Mouse (Mus musculus) embryonic facial prominence, embryonic 14.5 days (tissue): Measurements from ENCODE around the gene Smpd3. TPM values are rescaled to one million over a fixed set of nuclear protein-coding genes. Genes with fewer than 3 reads are reported as not detected.
A peak's percentile ranks its signal among the peaks of the same experiment; 100 is the strongest.
"Not testable (repeated sequence)": the region's sequence is repeated elsewhere in the genome, so short reads cannot be mapped to it uniquely, and the experiment has no call there.

ENCODE experiments used
- ATAC-seq: fragments of 200-750 bp; cut with Nextera tagmentation; 2 replicates; pipeline ENCODE4 v1.8.0; 2017; ENCODE audit warnings: low read depth, moderate number of reproducible peaks, moderate TSS enrichment
- DNase-seq: peaks from one replicate; pipeline ENCODE4 v3.0.0-alpha.2; 2015; ENCODE audit warnings: low spot score
- H3K27ac ChIP-seq: fragments of 300-500 bp; sonication (generic); replicated peaks from 2 replicates; pipeline ENCODE4 v1.5.1; 2014; ENCODE audit warnings: low read depth, mild to moderate bottlenecking, low read length, moderate library complexity
- H3K27me3 ChIP-seq: fragments of 300-500 bp; sonication (generic); replicated peaks from 2 replicates; pipeline ENCODE4 v1.6.1; 2014; ENCODE audit warnings: low read length; ENCODE audit not compliant: control insufficient read depth, insufficient read depth
- H3K36me3 ChIP-seq: fragments of 300-500 bp; sonication (generic); 2 replicates; pipeline ENCODE4 v1.6.1; 2014; ENCODE audit warnings: low read length, mixed read lengths; ENCODE audit not compliant: control insufficient read depth, insufficient read depth
- H3K4me1 ChIP-seq: fragments of 300-500 bp; sonication (generic); 2 replicates; pipeline ENCODE4 v1.6.1; 2014; ENCODE audit warnings: antibody characterized with exemption, low read length; ENCODE audit not compliant: control insufficient read depth, insufficient read depth
- H3K4me2 ChIP-seq: fragments of 300-500 bp; sonication (generic); 2 replicates; pipeline ENCODE4 v1.6.1; 2014; ENCODE audit warnings: low read depth, mild to moderate bottlenecking, low read length, moderate library complexity, mixed read lengths
- H3K4me3 ChIP-seq: fragments of 300-500 bp; sonication (generic); 2 replicates; pipeline ENCODE4 v1.5.1; 2014; ENCODE audit warnings: low read depth, mild to moderate bottlenecking, low read length
- H3K9ac ChIP-seq: fragments of 300-500 bp; sonication (generic); 2 replicates; pipeline ENCODE4 v1.6.1; 2014; ENCODE audit warnings: low read depth, mild to moderate bottlenecking, low read length, moderate library complexity, mixed read lengths
- H3K9me3 ChIP-seq: fragments of 300-500 bp; sonication (generic); 2 replicates; pipeline ENCODE4 v1.6.1; 2016; ENCODE audit warnings: low read length; ENCODE audit not compliant: control insufficient read depth
- WGBS: fragments of 180-500 bp; shearing (Covaris S2); extraction: QIAGEN DNeasy Blood & Tissue Kit; methylation state at CpG from one replicate; pipeline ENCODE4 v1.1.7; 2014; 5-methylcytosine and 5-hydroxymethylcytosine counted together
- polyA plus RNA-seq: library from polyadenylated mRNA; unstranded; fragments of >200 nt; fragmentation: Nextera tagmentation; extraction: Ambion mirVana; gene quantifications from 2 replicates; pipeline ENCODE4 v1.2.1, GENCODE M21; 2014

The Smpd3 gene
- polyA plus RNA-seq, 1 experiment from 2014 or later = 36.3 TPM

DNA sequence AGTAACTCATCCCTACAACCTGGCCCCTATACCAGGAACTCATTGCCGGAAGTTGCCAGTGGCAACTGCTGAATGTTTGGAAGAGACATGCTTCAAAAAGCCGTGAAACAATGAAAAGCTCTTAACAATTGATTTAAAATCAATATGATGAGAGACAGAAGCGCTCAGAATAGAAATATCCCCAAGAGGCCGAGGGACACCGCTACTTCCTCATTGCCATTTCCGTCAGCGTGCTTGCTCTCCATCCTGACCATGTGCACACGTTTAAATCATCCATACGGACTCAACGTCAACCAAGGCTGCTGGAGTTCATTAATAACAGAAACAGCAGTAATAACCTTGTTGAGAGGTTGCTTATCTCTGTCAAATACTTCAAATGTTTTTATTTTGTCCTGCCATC, 21.3 kb downstream of the Smpd3 start:
- Histone ChIP-seq H3K27me3 (no peaks in the 10 kb centered on the region), H3K4me3 (no peak overlapping the region)
- ATAC-seq = no peak

DNA sequence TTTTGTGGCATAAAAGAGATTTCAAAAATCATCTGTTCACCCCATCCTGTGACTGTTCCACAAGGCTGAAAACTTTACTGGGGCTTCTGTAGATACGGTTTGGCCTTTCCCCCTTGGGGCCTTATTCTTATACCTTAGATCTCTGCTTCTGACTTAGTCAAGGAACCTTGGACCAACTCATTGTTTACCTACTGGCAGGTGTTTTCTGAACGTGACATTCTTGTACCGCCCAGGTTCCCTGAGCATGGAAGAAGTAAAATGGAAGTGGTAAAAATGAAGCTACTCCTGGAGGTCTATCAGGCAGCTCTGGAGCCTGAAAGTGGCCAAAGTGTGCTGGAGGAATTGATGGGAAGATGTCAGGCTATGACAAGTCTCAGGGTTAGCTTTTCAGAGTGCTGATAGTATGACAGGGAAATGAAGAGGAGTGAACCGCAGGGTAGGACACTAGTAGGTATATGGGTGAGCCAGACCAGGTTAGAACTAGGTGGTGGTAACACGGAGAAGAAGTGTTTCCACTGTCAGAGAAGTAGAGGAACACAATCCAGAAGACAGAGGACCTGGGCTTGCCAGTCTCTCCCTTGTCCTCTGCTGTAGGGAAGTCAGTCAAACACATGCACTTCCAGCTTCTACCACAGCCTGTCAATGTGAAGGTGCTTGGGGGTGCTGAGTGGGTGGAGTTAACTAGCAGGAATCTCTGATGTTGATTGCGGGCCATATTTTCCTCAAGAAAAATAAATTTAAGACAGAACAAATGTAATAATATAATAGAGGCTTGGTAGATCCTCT, 22.2 kb downstream of the Smpd3 start:
- Histone ChIP-seq H3K4me2 (no peak overlapping the region), H3K27me3 (no peaks in the 10 kb centered on the region), H3K36me3 (no peaks in the 10 kb centered on the region), H3K4me1 (no peaks in the 10 kb centered on the region), H3K9ac (no peak overlapping the region), H3K9me3 (no peaks in the 10 kb centered on the region), H3K4me3 (no peak overlapping the region), H3K27ac (no peak overlapping the region)
- no peak for ATAC-seq
- no peak for DNase-seq
- 83% methylated on average over 6 of the region's 6 CpGs for WGBS

More for the DNA sequence above, 21.3 kb downstream of the Smpd3 start:
- Histone ChIP-seq H3K36me3 (no peaks in the 10 kb centered on the region), H3K9ac (no peak overlapping the region), H3K9me3 (no peaks in the 10 kb centered on the region), H3K4me2 (no peak overlapping the region), H3K4me1 (no peaks in the 10 kb centered on the region), H3K27ac (no peak overlapping the region)
- 66% methylated on average over 10 of the region's 10 CpGs for WGBS
- no peak for DNase-seq

DNA sequence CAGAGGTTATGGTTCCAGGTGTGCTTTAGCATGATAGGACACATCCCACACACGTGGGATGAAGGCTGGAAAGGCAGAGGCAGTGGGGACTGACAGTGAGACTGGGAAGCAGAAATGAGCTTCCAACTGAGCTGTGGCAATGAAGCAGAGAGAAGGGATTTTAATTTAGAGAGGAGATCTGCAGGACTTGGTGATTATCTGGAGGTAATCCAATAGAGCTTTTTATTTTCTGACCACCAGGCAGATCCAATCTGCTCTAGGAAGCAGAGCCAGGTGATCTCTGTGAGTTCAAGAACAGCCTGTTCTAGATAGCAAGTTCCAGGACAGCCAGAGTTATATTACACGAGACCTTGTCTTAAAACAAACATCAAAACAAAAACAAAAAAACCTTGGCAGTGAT, 24.0 kb downstream of the Smpd3 start:
- no peak for DNase-seq
- no peaks in the 10 kb centered on the region for H3K9me3 ChIP-seq
- no peak for ATAC-seq
- no peak overlapping the region for H3K4me3 ChIP-seq
- no peaks in the 10 kb centered on the region for H3K27me3 ChIP-seq
- H3K36me3 ChIP-seq = no peaks in the 10 kb centered on the region
- H3K4me1 ChIP-seq = no peaks in the 10 kb centered on the region
- WGBS = 50% methylated on average over 2 of the region's 2 CpGs
- no peak overlapping the region for H3K4me2 ChIP-seq
- H3K27ac ChIP-seq = no peak overlapping the region
- H3K9ac ChIP-seq = no peak overlapping the region

DNA sequence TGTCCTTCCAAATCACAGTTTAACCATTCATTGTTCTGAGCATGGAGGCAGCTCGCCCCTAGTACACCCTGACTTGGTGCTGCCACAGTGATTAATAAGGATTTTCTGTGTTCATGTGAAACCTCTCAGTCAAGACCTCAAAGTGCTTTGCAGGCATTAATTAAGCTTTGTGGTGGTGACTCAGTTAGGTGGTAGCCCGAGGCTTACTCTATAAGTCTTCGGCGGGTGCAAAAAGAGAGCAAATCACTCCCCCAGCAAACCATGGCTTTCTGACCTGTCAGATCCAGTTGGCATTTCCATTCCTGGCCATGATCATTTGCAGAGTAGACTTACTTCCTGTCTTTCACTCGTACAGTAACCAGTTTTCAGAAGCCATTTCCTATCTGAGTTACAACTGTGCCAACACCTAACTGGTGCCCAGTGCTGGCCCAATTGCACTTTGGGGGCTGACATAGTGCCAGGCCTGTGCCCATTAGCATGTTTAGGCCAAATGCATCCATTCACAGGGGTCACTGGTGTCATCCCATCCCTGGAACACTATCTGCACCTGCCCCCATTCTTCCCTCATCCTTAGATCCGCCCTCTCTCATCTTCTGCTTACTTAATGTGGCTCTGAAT, 24.6 kb downstream of the Smpd3 start:
- Histone ChIP-seq H3K4me1 (no peaks in the 10 kb centered on the region), H3K27me3 (no peaks in the 10 kb centered on the region), H3K9ac (no peak overlapping the region), H3K36me3 (no peaks in the 10 kb centered on the region), H3K9me3 (no peaks in the 10 kb centered on the region), H3K4me3 (no peak overlapping the region), H3K4me2 (no peak overlapping the region), H3K27ac (no peak overlapping the region)
- DNase-seq (no peak), ATAC-seq (no peak)
- WGBS = 78% methylated on average over 6 of the region's 6 CpGs

DNA sequence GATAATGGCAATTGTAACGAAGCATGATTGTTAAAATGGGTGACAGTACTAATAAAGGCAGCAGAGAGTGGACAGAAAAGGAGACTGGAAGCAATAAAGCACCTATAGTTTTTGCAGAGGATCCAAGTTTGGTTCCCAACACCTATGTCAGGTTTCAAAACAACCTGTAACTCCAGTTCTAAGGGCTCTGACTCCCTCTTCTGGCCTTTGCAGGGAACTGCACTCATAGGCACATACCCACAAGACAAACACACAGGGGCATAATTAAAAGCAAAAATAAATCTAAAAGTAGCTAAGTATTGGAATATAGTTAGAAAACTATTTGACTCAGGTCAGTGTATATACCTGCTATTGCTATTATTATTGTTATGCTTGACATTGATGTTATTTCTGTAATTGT, 25.8 kb downstream of the Smpd3 start:
- no peaks in the 10 kb centered on the region for H3K36me3 ChIP-seq
- 89% methylated on average over 1 of the region's 1 CpGs for WGBS
- ATAC-seq = no peak
- H3K27ac ChIP-seq = no peak overlapping the region
- no peaks in the 10 kb centered on the region for H3K9me3 ChIP-seq
- H3K4me1 ChIP-seq = no peaks in the 10 kb centered on the region
- no peaks in the 10 kb centered on the region for H3K27me3 ChIP-seq
- H3K9ac ChIP-seq = no peak overlapping the region
- DNase-seq = no peak
- H3K4me3 ChIP-seq = no peak overlapping the region
- no peak overlapping the region for H3K4me2 ChIP-seq

DNA sequence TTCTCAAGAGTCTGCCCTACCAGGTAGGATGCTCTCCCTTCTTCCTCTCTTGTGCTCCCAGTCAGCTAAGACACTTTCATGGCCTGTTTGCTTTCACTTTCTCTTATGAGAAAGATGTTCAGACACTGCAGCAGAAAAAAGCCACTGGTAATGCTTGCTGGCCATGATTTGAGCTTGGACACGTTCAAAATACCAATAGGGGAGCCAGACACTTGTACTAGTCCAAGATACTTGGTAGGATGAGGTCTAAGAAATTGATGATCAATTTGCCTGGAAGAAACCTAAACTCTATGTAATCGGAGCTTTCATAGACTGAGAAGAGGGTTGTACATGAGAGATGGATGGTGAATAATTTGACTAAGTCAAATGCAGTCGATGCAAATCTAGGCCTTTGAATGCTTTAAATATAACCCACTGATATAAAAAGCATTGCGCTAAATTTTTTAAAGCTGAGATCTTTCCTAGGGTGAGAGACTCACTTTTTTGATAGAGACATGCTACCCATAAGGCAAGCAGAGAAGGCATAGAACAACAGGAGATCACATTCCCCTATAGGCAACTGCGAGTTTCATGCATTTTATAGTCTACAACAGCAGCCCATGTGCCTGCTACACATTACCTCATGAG, 27.6 kb downstream of the Smpd3 start:
- WGBS = 90% methylated on average over 5 of the region's 5 CpGs
- no peak overlapping the region for H3K4me3 ChIP-seq
- no peak for DNase-seq

DNA sequence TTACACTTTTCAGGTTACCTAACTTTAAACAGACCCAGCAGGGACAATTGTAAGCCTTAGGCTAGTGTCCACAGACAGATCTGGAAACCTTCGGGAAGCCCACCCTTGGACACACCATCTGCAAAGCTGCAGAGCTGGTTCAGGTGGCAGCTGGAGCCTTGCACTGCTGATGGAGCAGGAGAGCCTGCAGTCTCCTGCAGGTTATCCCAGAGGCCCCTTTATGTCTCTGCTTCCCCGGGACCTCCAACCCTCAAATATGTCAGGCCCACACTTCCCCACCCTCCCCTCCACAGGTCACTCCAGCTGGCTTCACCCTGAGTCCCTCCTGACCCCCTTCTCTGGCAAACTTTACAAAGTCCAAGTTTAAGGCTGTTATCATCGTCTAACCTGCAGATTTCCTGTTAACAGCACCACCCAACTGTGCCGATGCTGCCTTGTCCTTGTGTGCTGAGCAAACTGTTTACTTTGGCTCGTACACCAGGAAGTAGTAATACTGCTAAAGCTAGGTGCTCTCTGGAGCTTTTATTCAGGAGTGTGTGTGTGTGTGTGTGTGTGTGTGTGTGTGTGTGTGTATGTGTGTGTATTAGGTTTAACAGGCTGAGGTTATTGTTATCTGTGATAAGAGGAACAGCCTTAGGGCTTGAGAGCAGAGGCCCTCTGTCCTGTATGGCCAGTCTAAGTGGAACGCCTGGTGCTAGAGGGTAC, 29.6 kb downstream of the Smpd3 start:
- not testable (repeated sequence) for H3K9me3 ChIP-seq, H3K36me3 ChIP-seq, H3K27me3 ChIP-seq, H3K4me3 ChIP-seq, H3K9ac ChIP-seq, H3K4me1 ChIP-seq, H3K27ac ChIP-seq, H3K4me2 ChIP-seq
- ATAC-seq (0 out of 2 replicates have a peak, but pooled peaks have one; percentile 53), DNase-seq (peak; percentile 83)
- 49% methylated on average over 6 of the region's 6 CpGs for WGBS

More for the DNA sequence above, 27.6 kb downstream of the Smpd3 start:
- Histone ChIP-seq H3K9me3 (no peaks in the 10 kb centered on the region), H3K36me3 (no peaks in the 10 kb centered on the region), H3K27me3 (no peaks in the 10 kb centered on the region), H3K4me2 (no peak overlapping the region), H3K27ac (no peak overlapping the region), H3K9ac (no peak overlapping the region), H3K4me1 (no peaks in the 10 kb centered on the region)
- no peak for ATAC-seq

DNA sequence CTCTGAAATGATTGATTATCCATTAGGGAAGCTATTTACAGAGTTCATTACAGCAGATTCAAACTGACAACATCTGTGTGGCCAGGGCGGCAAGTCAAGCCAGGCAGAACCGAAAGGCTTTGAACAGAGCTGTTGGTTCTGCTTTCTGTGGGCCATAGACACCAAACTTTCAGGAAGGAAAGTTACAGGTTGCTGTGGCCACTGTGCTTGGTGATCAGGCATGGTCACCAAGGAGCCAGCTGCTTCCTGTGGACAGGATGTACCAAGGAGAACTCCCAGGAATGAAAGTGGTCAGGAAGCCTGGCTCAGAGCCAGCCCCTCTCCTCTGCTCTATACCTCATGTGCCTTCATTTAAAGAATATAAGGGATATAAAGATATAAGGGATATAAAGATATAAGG, 30.2 kb downstream of the Smpd3 start:
- 57% methylated on average over 2 of the region's 2 CpGs for WGBS
- H3K4me1 ChIP-seq = no peaks in the 10 kb centered on the region
- H3K4me2 ChIP-seq = no peak overlapping the region
- no peak overlapping the region for H3K9ac ChIP-seq
- ATAC-seq = no peak
- no peak overlapping the region for H3K27ac ChIP-seq
- no peak overlapping the region for H3K4me3 ChIP-seq
- H3K27me3 ChIP-seq = no peaks in the 10 kb centered on the region
- no peaks in the 10 kb centered on the region for H3K9me3 ChIP-seq
- H3K36me3 ChIP-seq = no peaks in the 10 kb centered on the region
- DNase-seq = no peak
